Mouse (Mus musculus) thymus, adult 2 months (tissue): ENCODE results near the gene Gstp2.

Experiments
- CTCF ChIP-seq: fragments of 200-500 bp; IDR thresholded peaks from 2 replicates; pipeline ENCODE4 v1.5.1; 2012; ENCODE audit warnings: mild to moderate bottlenecking, control low read depth, low read length, moderate library complexity, borderline replicate concordance; ENCODE audit not compliant: control insufficient read depth, poor library complexity, insufficient read depth; ENCODE audit errors: extremely low read depth
- POLR2A ChIP-seq: fragments of 200-500 bp; IDR thresholded peaks from 2 replicates; pipeline ENCODE4 v1.6.1; 2012; ENCODE audit warnings: mild to moderate bottlenecking, low read length, control low read depth, moderate library complexity; ENCODE audit not compliant: control insufficient read depth, poor library complexity, insufficient read depth; ENCODE audit errors: extremely low read depth

GRCm38 (mm10) chr19:4045966-4046865 is at the start of gene Gstp2:
- no peak for TF ChIP-seq CTCF
- TF ChIP-seq POLR2A = no peak
